Mouse (Mus musculus) CH12.LX (cell line): Measurements from ENCODE around the gene Edaradd. TPM values are rescaled to one million over a fixed set of nuclear protein-coding genes. Genes with fewer than 3 reads are reported as not detected.

Source experiments
- DNase-seq: peaks from one replicate; pipeline ENCODE4 v3.0.0-alpha.2; 2013; ENCODE audit errors: extremely low read depth
- H3K27ac ChIP-seq: 2 replicates; pipeline ENCODE4 v1.5.1; 2012; ENCODE audit warnings: low read depth, mild to moderate bottlenecking, control low read depth, moderate library complexity; ENCODE audit not compliant: insufficient read depth
- H3K27me3 ChIP-seq: replicated peaks from 2 replicates; pipeline ENCODE3; 2012; ENCODE audit warnings: inconsistent platforms
- H3K36me3 ChIP-seq, 2 experiments: replicated peaks in 1 of 2; 2 replicates each; pipeline versions ENCODE3 to v1.6.1; 2012; ENCODE audit warnings: inconsistent platforms in 1 of 2, low read length in 1 of 2, mild to moderate bottlenecking in 1 of 2, mixed read lengths in 1 of 2, moderate library complexity in 1 of 2; ENCODE audit not compliant: control insufficient read depth in 1 of 2, insufficient read depth in 1 of 2
- H3K4me1 ChIP-seq, 2 experiments: 2 replicates each; pipeline ENCODE4 v1.6.1; 2012; ENCODE audit warnings: inconsistent platforms in 1 of 2, moderate library complexity in 1 of 2; ENCODE audit not compliant: insufficient read depth in 2 of 2, control insufficient read depth in 1 of 2
- H3K4me2 ChIP-seq: 2 replicates; pipeline ENCODE4 v1.6.1; 2012; ENCODE audit warnings: low read depth, mild to moderate bottlenecking, control low read depth; ENCODE audit not compliant: poor library complexity, insufficient read depth, severe bottlenecking
- H3K4me3 ChIP-seq, 3 experiments: fragments of 150-350 bp in 1 of 3; sonication (generic) in 1 of 3; replicated peaks in 1 of 3; 2 replicates each; pipeline versions ENCODE3 to v1.5.1; 2011 to 2012; ENCODE audit warnings: low read depth in 2 of 3, low read length in 2 of 3, mild to moderate bottlenecking in 2 of 3, moderate library complexity in 2 of 3, control low read depth in 1 of 3, improper control_type of control experiment in 1 of 3, inconsistent platforms in 1 of 3, mixed read lengths in 1 of 3; ENCODE audit not compliant: poor library complexity in 1 of 3
- H3K79me2 ChIP-seq: replicated peaks from 2 replicates; pipeline ENCODE4 v1.6.1; 2012; ENCODE audit warnings: mild to moderate bottlenecking, moderate library complexity; ENCODE audit not compliant: control insufficient read depth, poor library complexity, insufficient read depth, severe bottlenecking; ENCODE audit errors: extremely low read depth
- H3K9ac ChIP-seq: 2 replicates; pipeline ENCODE4 v1.6.1; 2012; ENCODE audit warnings: low read depth, mild to moderate bottlenecking, control low read depth, moderate library complexity; ENCODE audit not compliant: insufficient read depth
- H3K9me3 ChIP-seq: replicated peaks from 2 replicates; pipeline ENCODE3; 2012; ENCODE audit warnings: low read length, inconsistent platforms, mixed read lengths
- BHLHE40 ChIP-seq: IDR thresholded peaks from 2 replicates; pipeline ENCODE4 v1.6.1; 2011; ENCODE audit warnings: mild to moderate bottlenecking, low read depth, low read length, improper control_type of control experiment
- CHD1 ChIP-seq: IDR thresholded peaks from 2 replicates; pipeline ENCODE4 v1.6.1; 2012; ENCODE audit warnings: low read depth, low read length, improper control_type of control experiment, inconsistent platforms
- CHD2 ChIP-seq: IDR thresholded peaks from 2 replicates; pipeline ENCODE4 v1.6.1; 2011; ENCODE audit warnings: low read length, improper control_type of control experiment
- CTCF ChIP-seq, 2 experiments: IDR thresholded peaks in 1 of 2; conservative IDR thresholded peaks in 1 of 2; 2 replicates each; pipeline ENCODE4 v1.5.1; 2011 to 2012; ENCODE audit warnings: low read depth in 2 of 2, low read length in 2 of 2, improper control_type of control experiment in 1 of 2, inconsistent platforms in 1 of 2, mild to moderate bottlenecking in 1 of 2, moderate library complexity in 1 of 2
- E2F4 ChIP-seq: IDR thresholded peaks from 2 replicates; pipeline ENCODE4 v1.6.1; 2011; ENCODE audit warnings: low read depth, low read length, improper control_type of control experiment; ENCODE audit not compliant: insufficient replicate concordance
- ELF1 ChIP-seq: IDR thresholded peaks from 2 replicates; pipeline ENCODE4 v1.6.1; 2014; ENCODE audit warnings: low read depth, mild to moderate bottlenecking, inconsistent platforms, low read length, improper control_type of control experiment
- EP300 ChIP-seq: IDR thresholded peaks from 2 replicates; pipeline ENCODE4 v1.6.1; 2011; ENCODE audit warnings: low read length, improper control_type of control experiment
- ETS1 ChIP-seq: conservative IDR thresholded peaks from 2 replicates; pipeline ENCODE4 v1.6.1; 2012; ENCODE audit warnings: low read depth, mild to moderate bottlenecking, inconsistent platforms, low read length, improper control_type of control experiment, moderate library complexity
- GABPA ChIP-seq: IDR thresholded peaks from 2 replicates; pipeline ENCODE4 v1.6.1; 2012; ENCODE audit warnings: low read depth, low read length, improper control_type of control experiment, inconsistent platforms; ENCODE audit not compliant: insufficient replicate concordance
- HCFC1 ChIP-seq: IDR thresholded peaks from 2 replicates; pipeline ENCODE4 v1.6.1; 2012; ENCODE audit warnings: low read depth, mild to moderate bottlenecking, inconsistent platforms, low read length, improper control_type of control experiment
- IRF4 ChIP-seq: IDR thresholded peaks from 2 replicates; pipeline ENCODE4 v1.6.1; 2014; ENCODE audit warnings: low read depth, mild to moderate bottlenecking, inconsistent platforms, low read length, improper control_type of control experiment
- JUN ChIP-seq: IDR thresholded peaks from 2 replicates; pipeline ENCODE4 v1.6.1; 2011; ENCODE audit warnings: low read depth, mild to moderate bottlenecking, low read length, improper control_type of control experiment, moderate library complexity; ENCODE audit not compliant: insufficient read depth
- JUND ChIP-seq: conservative IDR thresholded peaks from 2 replicates; pipeline ENCODE4 v1.6.1; 2011; ENCODE audit warnings: low read depth, low read length, improper control_type of control experiment
- KAT2A ChIP-seq: IDR thresholded peaks from 2 replicates; pipeline ENCODE4 v1.6.1; 2012; ENCODE audit warnings: low read length, improper control_type of control experiment, inconsistent platforms; ENCODE audit not compliant: insufficient replicate concordance
- MAFK ChIP-seq: IDR thresholded peaks from 2 replicates; pipeline ENCODE4 v1.6.1; 2011; ENCODE audit warnings: low read length, improper control_type of control experiment; ENCODE audit not compliant: insufficient replicate concordance
- MAZ ChIP-seq: IDR thresholded peaks from 2 replicates; pipeline ENCODE4 v1.6.1; 2012; ENCODE audit warnings: low read depth, mild to moderate bottlenecking, inconsistent platforms, low read length, improper control_type of control experiment, moderate library complexity
- MEF2A ChIP-seq: IDR thresholded peaks from 2 replicates; pipeline ENCODE4 v1.6.1; 2014; ENCODE audit warnings: low read depth, mild to moderate bottlenecking, inconsistent platforms, low read length, improper control_type of control experiment, borderline replicate concordance
- MXI1 ChIP-seq: IDR thresholded peaks from 2 replicates; pipeline ENCODE4 v1.6.1; 2011; ENCODE audit warnings: mild to moderate bottlenecking, low read depth, low read length, improper control_type of control experiment
- MYC ChIP-seq: IDR thresholded peaks from 2 replicates; pipeline ENCODE4 v1.6.1; 2011; ENCODE audit warnings: low read depth, mild to moderate bottlenecking, improper control_type of control experiment, low read length
- NELFE ChIP-seq: IDR thresholded peaks from 2 replicates; pipeline ENCODE4 v1.6.1; 2011; ENCODE audit warnings: low read depth, low read length, improper control_type of control experiment
- PAX5 ChIP-seq: IDR thresholded peaks from 2 replicates; pipeline ENCODE4 v1.6.1; 2012; ENCODE audit warnings: low read length, inconsistent platforms, mixed read lengths
- RAD21 ChIP-seq: IDR thresholded peaks from 2 replicates; pipeline ENCODE4 v1.6.1; 2011; ENCODE audit warnings: low read depth, mild to moderate bottlenecking, low read length, improper control_type of control experiment, moderate library complexity
- RCOR1 ChIP-seq: conservative IDR thresholded peaks from 2 replicates; pipeline ENCODE4 v1.6.1; 2012; ENCODE audit warnings: low read depth, mild to moderate bottlenecking, inconsistent platforms, low read length, improper control_type of control experiment
- SIN3A ChIP-seq: IDR thresholded peaks from 2 replicates; pipeline ENCODE4 v1.6.1; 2012; ENCODE audit warnings: low read length, improper control_type of control experiment, inconsistent platforms
- SMC3 ChIP-seq: IDR thresholded peaks from 2 replicates; pipeline ENCODE4 v1.6.1; 2011; ENCODE audit warnings: low read depth, low read length, improper control_type of control experiment
- TBP ChIP-seq: conservative IDR thresholded peaks from 2 replicates; pipeline ENCODE4 v1.6.1; 2011; ENCODE audit warnings: low read depth, low read length, improper control_type of control experiment
- TCF12 ChIP-seq: IDR thresholded peaks from 2 replicates; pipeline ENCODE4 v1.6.1; 2014; ENCODE audit warnings: low read depth, mild to moderate bottlenecking, inconsistent platforms, low read length, improper control_type of control experiment
- USF1 ChIP-seq: IDR thresholded peaks from 2 replicates; pipeline ENCODE4 v1.6.1; 2014; ENCODE audit warnings: low read depth, mild to moderate bottlenecking, inconsistent platforms, low read length, improper control_type of control experiment
- USF2 ChIP-seq: conservative IDR thresholded peaks from 2 replicates; pipeline ENCODE4 v1.6.1; 2011; ENCODE audit warnings: low read depth, low read length, improper control_type of control experiment
- ZNF384 ChIP-seq: IDR thresholded peaks from 2 replicates; pipeline ENCODE4 v1.6.1; 2012; ENCODE audit warnings: low read depth, low read length, improper control_type of control experiment, inconsistent platforms
- dilution Hi-C: fragments of 300-500 bp; cut with MboI; formaldehyde crosslinking; loops from 2 replicates; pipeline ENCODE4 v1.14.3; 2020; ENCODE audit warnings: low sequenced_read_pairs; ENCODE audit not compliant: extremely low pct_unique_long_range_greater_than_20kb, extremely low pct_ligation_motif_present
- in situ Hi-C: fragments of 300-500 bp; cut with MboI; formaldehyde crosslinking; loops from 3 replicates; pipeline ENCODE4 v1.14.3; 2019; ENCODE audit warnings: low sequenced_read_pairs, low pct_ligation_motif_present, low pct_unique_long_range_greater_than_20kb, mixed read lengths
- polyA plus RNA-seq: library from polyadenylated mRNA; unstranded; fragments of >175 nt; gene quantifications from 2 replicates; pipeline ENCODE4 v1.2.1, GENCODE M21; 2012; ENCODE audit warnings: low read depth; ENCODE audit not compliant: insufficient read length
- total RNA-seq, 2 experiments: library from RNA; depleted of rRNA; stranded (reverse); fragments of 300-350 nt in 1 of 2; fragments of >200 nt in 1 of 2; gene quantifications; 2 replicates each; pipeline ENCODE4 v1.2.3; 2012 to 2014

Gene Edaradd
- total and polyA plus RNA-seq, 3 experiments, result 0.16 to 0.68 (median 0.24) TPM

- dilution Hi-C loops (no loop called here), in situ Hi-C loops (no loop called here)
- DNase-seq, result peak; percentile 93
- H3K9me3 ChIP-seq, result no peaks in the 10 kb centered on the region
- H3K4me1 ChIP-seq, result peaks cover 8 to 33% of the 10 kb centered on the region in 2 experiments
- H3K4me2 ChIP-seq, result peak overlapping the region; percentile 45; the same call in 1 of the 2 replicates
- TF ChIP-seq CTCF (conservative IDR thresholded peaks at IDR 0.05 in 1 of 2, IDR thresholded peaks at IDR 0.05 in 1 of 2; ENCODE audit: low read depth in 2 of 2, low read length in 2 of 2) (peak in 1 of 2 experiments; percentile 73; a peak in 2 of 4 replicates), HCFC1 (peak; percentile 53), ETS1 (peak; percentile 85), SMC3 (peak; percentile 43), MAFK (no peak), MYC (peak; percentile 20; the same call in 1 of the 2 replicates), RAD21 (peak; percentile 54), BHLHE40 (peak; percentile 73), MEF2A (peak; percentile 88), MXI1 (peak; percentile 38; the same call in 1 of the 2 replicates), CHD1 (no peak; the same call in 1 of the 2 replicates), RCOR1 (no peak; the same call in 1 of the 2 replicates), TBP (no peak), GABPA (no peak), NELFE (peak; percentile 58; the same call in 1 of the 2 replicates), MAZ (peak; percentile 95), TCF12 (peak; percentile 52; the same call in 1 of the 2 replicates), ZNF384 (0 out of 2 replicates have a peak, but pooled peaks have one; percentile 24), CHD2 (peak; percentile 86), USF1 (no peak), EP300 (peak; percentile 94), USF2 (no peak), JUND (peak; percentile 99), PAX5 (no peak), SIN3A (peak; percentile 85), ELF1 (peak; percentile 77), KAT2A (0 out of 2 replicates have a peak, but pooled peaks have one; percentile 43), IRF4 (peak; percentile 100), E2F4 (0 out of 2 replicates have a peak, but pooled peaks have one; percentile 41), JUN (peak; percentile 92)
- H3K36me3 ChIP-seq, result peaks cover 29 to 38% of the 10 kb centered on the region in 2 experiments
- H3K9ac ChIP-seq, result peak overlapping the region; percentile 93
- H3K79me2 ChIP-seq, result 0 out of 2 replicates have a peak, but pooled peaks cover 4% of the 10 kb centered on the region
- H3K27me3 ChIP-seq, result no peaks in the 10 kb centered on the region
- peak overlapping the region; percentile 84 for H3K27ac ChIP-seq
- peak overlapping the region; percentile 65 to 100 (median 82) for H3K4me3 ChIP-seq
These were observed 59.8 kb downstream of the Edaradd start for GRCm38 (mm10) chr13:12460443-12460842.
